Mouse (Mus musculus): ENCODE measurements around the gene Itgb4.

- TF ChIP-seq CTCF (IDR thresholded peaks at IDR 0.05; ENCODE audit: extremely low read depth, insufficient read depth, low read length) (no peak), POLR2A (IDR thresholded peaks at IDR 0.05; ENCODE audit: extremely low read depth, insufficient read depth, low read length) (no peak)
Observed at GRCm38 (mm10) chr11:116045173-116045572, 70.7 kb downstream of the Itgb4 start.

Measured in cortical plate, adult 2 months (tissue).